Mouse (Mus musculus): Measurements from ENCODE around the gene Tbc1d8. TPM values are rescaled to one million over a fixed set of nuclear protein-coding genes. Genes with fewer than 3 reads are reported as not detected.

Gene Tbc1d8
- polyA plus RNA-seq, 1 experiment from 2014 or later = 9.3 TPM

DNA sequence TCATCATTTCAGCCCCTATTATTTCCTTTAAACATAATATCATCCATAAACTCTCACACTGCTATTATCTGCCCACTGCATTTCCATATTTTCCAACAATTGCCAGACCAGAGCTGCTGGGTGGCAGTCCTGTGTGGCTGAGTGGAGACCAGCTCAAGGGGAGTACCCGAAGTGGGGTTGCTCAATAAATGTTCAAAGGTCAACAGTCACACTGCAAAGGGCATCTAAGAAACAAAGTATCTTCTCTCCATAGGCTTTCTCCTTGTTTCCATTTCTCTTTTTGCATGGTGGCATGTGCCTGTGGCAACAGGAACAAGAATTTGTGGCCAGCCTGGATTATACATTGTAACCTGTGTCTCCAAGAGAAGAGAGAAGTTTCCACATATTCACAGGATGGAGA is 2.2 kb downstream of the Tbc1d8 start:
- ATAC-seq (ENCODE audit: insufficient number of reproducible peaks, low FRiP score, low TSS enrichment, low read depth) = no peak
- Histone ChIP-seq H3K27ac (no peak overlapping the region), H3K4me2 (no peak overlapping the region), H3K4me1 (peaks cover 11% of the 10 kb centered on the region), H3K9me3 (no peaks in the 10 kb centered on the region), H3K36me3 (no peaks in the 10 kb centered on the region), H3K9ac (no peak overlapping the region), H3K27me3 (peaks cover 7% of the 10 kb centered on the region; the same call in 1 of the 2 replicates), H3K4me3 (no peak overlapping the region)
- WGBS = 71% methylated on average over 1 of the region's 1 CpGs

DNA sequence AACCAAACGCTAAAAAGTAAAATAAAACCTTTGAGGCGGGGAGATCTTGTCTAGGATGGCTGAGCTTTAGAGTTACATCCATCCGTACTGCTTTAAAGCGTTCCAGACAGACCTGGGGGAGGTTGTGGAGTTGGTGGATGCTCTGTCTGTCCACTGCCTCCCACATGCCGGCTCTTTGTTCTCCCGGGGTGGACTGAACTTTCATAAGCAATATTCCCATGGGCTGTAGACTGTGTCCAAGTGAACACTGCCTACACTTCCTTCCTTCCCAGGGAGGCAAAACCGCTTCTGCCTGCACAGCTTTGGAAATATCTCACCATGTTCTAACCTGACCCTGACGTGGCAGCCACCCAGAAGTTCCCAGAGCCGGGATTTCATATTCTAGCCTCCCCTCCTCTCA is 4.0 kb downstream of the Tbc1d8 start:
- Histone ChIP-seq H3K27me3 (peaks cover 7% of the 10 kb centered on the region; the same call in 1 of the 2 replicates), H3K9ac (no peak overlapping the region), H3K27ac (no peak overlapping the region), H3K4me2 (no peak overlapping the region), H3K4me3 (no peak overlapping the region), H3K9me3 (no peaks in the 10 kb centered on the region), H3K36me3 (no peaks in the 10 kb centered on the region), H3K4me1 (peaks cover 11% of the 10 kb centered on the region)
- WGBS = 81% methylated on average over 9 of the region's 9 CpGs
- ATAC-seq (ENCODE audit: insufficient number of reproducible peaks, low FRiP score, low TSS enrichment, low read depth) = no peak

DNA sequence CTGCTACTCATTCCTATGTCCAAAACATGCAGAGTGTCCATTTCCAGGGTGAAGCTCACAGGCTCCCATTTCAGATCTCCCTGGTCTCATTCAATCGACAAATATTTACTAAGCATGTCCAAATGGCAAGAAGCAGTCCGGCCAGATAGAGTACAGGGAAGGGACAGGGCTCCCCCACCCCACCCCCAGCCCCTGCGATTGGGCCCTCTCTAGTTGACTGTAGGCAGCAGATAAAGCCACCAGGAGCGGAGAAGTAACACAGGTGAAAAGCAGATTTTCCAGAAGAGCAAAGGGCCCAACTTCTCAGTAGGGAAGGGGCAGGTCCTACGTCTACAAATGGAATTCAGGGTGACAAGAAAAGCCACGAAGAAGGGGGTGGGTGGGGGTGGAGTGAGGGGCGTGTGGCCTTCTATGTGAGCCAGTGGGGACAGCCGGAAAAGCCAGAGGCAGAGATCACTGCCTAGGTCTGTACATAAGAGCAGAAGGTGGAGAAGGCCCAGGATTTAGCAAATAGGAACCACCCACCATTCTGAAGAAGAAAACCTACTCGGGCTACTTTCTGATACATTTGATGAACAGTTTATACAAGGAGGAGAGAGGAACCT is 7.2 kb downstream of the Tbc1d8 start:
- H3K4me2 ChIP-seq = no peak overlapping the region
- H3K27ac ChIP-seq = no peak overlapping the region
- WGBS = 69% methylated on average over 9 of the region's 9 CpGs
- no peaks in the 10 kb centered on the region for H3K27me3 ChIP-seq
- no peak overlapping the region for H3K4me3 ChIP-seq
- no peak overlapping the region for H3K9ac ChIP-seq
- no peaks in the 10 kb centered on the region for H3K9me3 ChIP-seq
- no peaks in the 10 kb centered on the region for H3K36me3 ChIP-seq
- ATAC-seq (ENCODE audit: insufficient number of reproducible peaks, low FRiP score, low TSS enrichment, low read depth) = no peak
- H3K4me1 ChIP-seq = no peaks in the 10 kb centered on the region

DNA sequence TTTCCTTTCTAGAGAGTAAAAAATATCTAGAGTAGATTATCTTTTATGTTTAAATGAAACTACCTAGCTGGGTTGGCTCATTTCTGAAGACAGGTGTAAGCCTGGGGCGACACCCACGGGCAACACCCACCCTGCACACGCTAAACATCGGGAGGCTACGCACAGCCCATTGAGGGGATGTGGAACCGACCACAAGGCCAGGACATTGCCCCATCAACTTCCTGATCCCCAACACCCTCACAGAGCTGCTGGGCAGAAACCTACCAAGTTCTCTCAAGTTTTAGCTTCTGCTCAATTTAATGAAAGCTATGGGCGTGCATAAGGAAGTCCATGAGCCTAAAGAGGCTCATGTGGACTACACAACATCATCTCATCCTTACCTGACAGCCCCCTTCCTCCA is 9.6 kb downstream of the Tbc1d8 start:
- H3K4me3 ChIP-seq = no peak overlapping the region
- no peaks in the 10 kb centered on the region for H3K27me3 ChIP-seq
- no peaks in the 10 kb centered on the region for H3K36me3 ChIP-seq
- ATAC-seq (ENCODE audit: insufficient number of reproducible peaks, low FRiP score, low TSS enrichment, low read depth) = no peak
- H3K4me1 ChIP-seq = peaks cover 6% of the 10 kb centered on the region; the same call in 1 of the 2 replicates
- H3K9me3 ChIP-seq = no peaks in the 10 kb centered on the region
- no peak overlapping the region for H3K27ac ChIP-seq
- no peak overlapping the region for H3K9ac ChIP-seq
- no peak overlapping the region for H3K4me2 ChIP-seq
- WGBS = 84% methylated on average over 7 of the region's 7 CpGs

DNA sequence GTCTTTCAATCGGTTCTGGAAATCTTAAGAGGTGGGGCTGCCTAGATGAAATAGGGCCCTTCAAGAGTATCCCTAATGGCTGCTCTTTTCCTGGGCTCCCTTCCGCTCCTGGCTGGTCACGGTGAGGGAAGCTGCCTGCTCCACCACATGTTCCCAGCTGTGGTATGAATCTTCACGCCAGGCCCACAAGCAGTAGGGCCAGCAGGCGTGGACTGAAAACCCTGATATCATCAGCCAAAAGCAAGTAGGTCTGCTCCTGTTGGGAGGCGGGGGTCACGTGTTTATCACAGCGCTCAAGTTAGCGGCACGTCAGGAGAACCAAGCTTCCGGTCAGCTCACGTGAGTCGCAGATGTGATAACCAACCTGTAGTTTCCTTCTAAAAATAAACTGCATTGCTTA is 12.0 kb downstream of the Tbc1d8 start:
- Histone ChIP-seq H3K36me3 (no peaks in the 10 kb centered on the region), H3K4me2 (no peak overlapping the region), H3K9me3 (no peaks in the 10 kb centered on the region), H3K4me1 (peaks cover 6% of the 10 kb centered on the region; the same call in 1 of the 2 replicates), H3K9ac (no peak overlapping the region), H3K27me3 (no peaks in the 10 kb centered on the region), H3K4me3 (no peak overlapping the region), H3K27ac (no peak overlapping the region)
- 91% methylated on average over 13 of the region's 13 CpGs for WGBS
- no peak for ATAC-seq (ENCODE audit: insufficient number of reproducible peaks, low FRiP score, low TSS enrichment, low read depth)

DNA sequence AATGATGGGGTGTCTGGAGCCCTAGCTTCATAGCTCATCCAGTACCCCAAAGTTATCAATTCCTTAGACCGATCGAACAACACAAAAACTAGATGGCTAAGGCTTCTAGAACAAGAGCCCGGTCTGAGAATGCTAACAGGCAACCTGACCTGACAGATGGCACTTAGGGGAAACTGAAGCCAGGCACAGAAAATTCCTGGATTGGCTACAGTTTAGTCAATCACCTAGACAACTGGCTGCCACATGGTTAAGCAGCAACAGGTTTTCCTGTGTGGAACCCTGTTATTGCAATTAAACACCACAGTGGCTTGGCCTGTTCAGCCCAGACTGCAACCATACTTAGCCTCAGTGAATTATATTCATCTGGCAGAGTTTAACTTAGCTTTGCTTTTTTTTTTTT is 13.8 kb downstream of the Tbc1d8 start:
- H3K27ac ChIP-seq = no peak overlapping the region
- no peak overlapping the region for H3K4me3 ChIP-seq
- no peak for ATAC-seq (ENCODE audit: insufficient number of reproducible peaks, low FRiP score, low TSS enrichment, low read depth)
- H3K27me3 ChIP-seq = no peaks in the 10 kb centered on the region
- H3K4me1 ChIP-seq = peaks cover 6% of the 10 kb centered on the region; the same call in 1 of the 2 replicates
- no peak overlapping the region for H3K9ac ChIP-seq
- WGBS = 86% methylated on average over 3 of the region's 3 CpGs
- H3K36me3 ChIP-seq = no peaks in the 10 kb centered on the region
- H3K4me2 ChIP-seq = no peak overlapping the region
- no peaks in the 10 kb centered on the region for H3K9me3 ChIP-seq

DNA sequence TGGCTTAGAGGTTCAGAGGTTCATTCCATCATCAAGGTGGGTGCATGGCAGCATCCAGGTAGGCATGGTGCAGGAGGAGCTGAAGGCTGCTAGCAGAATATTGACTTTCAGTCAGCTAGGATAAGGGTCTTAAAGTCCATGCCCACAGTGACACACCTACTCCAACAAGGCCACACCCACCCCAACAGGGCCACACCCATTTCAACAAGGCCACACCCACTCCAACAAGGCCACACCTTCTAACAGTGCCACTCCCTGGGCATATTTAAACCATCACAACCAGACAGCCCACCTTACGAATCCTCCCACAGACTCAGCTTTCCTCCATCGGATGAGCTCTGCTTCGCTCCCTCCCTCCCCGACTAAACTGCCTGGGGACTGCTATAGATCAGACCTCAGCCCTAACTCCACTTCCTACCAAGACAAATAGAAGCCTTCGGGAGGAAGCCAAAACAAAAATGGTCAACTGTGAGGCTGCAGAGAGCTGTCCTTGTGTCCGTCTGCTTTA is 15.6 kb downstream of the Tbc1d8 start:
- Histone ChIP-seq H3K9ac (no peak overlapping the region), H3K36me3 (no peaks in the 10 kb centered on the region), H3K27me3 (no peaks in the 10 kb centered on the region), H3K4me2 (no peak overlapping the region), H3K9me3 (no peaks in the 10 kb centered on the region), H3K4me1 (peaks cover 10% of the 10 kb centered on the region; the same call in 1 of the 2 replicates), H3K4me3 (no peak overlapping the region), H3K27ac (no peak overlapping the region)
- 87% methylated on average over 6 of the region's 6 CpGs for WGBS
- no peak for ATAC-seq (ENCODE audit: insufficient number of reproducible peaks, low FRiP score, low TSS enrichment, low read depth)

DNA sequence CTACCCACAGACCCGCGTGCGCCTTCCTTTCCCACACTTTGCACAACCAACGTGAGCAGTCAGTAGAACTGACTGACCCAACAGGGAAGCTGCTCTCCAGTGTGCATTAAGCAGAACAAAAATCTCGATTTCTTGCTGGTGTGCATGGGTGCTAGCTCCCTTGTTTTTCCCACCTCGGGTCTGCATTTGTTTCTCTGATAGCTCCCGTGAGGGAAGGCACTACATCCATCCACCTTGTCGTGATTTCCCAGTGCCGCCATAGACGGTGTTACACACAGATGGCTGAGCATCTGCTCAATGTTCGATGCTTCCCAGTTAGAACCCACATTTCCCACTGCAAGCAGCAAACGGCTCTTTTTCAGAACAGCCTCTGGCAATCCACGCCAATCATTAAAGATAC is 16.5 kb downstream of the Tbc1d8 start:
- 79% methylated on average over 13 of the region's 13 CpGs for WGBS
- ATAC-seq (ENCODE audit: insufficient number of reproducible peaks, low FRiP score, low TSS enrichment, low read depth) = no peak
- Histone ChIP-seq H3K9me3 (no peaks in the 10 kb centered on the region), H3K4me3 (no peak overlapping the region), H3K9ac (no peak overlapping the region), H3K4me2 (no peak overlapping the region), H3K27ac (no peak overlapping the region), H3K36me3 (no peaks in the 10 kb centered on the region), H3K4me1 (peaks cover 12% of the 10 kb centered on the region; the same call in 1 of the 2 replicates), H3K27me3 (no peaks in the 10 kb centered on the region)

DNA sequence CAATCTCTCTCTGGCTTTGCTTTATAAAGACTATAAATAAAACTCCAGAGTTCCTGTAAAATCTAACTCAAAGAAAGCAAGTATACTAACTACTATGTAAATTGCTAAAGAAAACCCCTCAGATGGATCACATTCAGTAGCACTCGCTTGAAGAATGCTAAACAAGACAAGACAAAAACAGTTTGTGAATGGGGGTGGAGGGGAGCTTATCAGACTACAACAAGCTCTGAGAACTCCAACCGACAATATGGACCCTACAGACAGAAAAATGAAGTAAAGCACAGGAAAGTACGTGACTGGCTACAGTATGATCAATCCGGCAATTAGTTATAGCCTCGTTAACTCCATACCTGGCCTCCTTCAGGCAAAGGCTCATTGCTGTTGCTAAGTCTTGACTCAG is 18.1 kb downstream of the Tbc1d8 start:
- Histone ChIP-seq H3K4me1 (peaks cover 19% of the 10 kb centered on the region), H3K9me3 (no peaks in the 10 kb centered on the region), H3K9ac (no peak overlapping the region), H3K36me3 (no peaks in the 10 kb centered on the region), H3K27me3 (no peaks in the 10 kb centered on the region), H3K27ac (no peak overlapping the region), H3K4me2 (no peak overlapping the region), H3K4me3 (no peak overlapping the region)
- 68% methylated on average over 5 of the region's 5 CpGs for WGBS
- no peak for ATAC-seq (ENCODE audit: insufficient number of reproducible peaks, low FRiP score, low TSS enrichment, low read depth)

DNA sequence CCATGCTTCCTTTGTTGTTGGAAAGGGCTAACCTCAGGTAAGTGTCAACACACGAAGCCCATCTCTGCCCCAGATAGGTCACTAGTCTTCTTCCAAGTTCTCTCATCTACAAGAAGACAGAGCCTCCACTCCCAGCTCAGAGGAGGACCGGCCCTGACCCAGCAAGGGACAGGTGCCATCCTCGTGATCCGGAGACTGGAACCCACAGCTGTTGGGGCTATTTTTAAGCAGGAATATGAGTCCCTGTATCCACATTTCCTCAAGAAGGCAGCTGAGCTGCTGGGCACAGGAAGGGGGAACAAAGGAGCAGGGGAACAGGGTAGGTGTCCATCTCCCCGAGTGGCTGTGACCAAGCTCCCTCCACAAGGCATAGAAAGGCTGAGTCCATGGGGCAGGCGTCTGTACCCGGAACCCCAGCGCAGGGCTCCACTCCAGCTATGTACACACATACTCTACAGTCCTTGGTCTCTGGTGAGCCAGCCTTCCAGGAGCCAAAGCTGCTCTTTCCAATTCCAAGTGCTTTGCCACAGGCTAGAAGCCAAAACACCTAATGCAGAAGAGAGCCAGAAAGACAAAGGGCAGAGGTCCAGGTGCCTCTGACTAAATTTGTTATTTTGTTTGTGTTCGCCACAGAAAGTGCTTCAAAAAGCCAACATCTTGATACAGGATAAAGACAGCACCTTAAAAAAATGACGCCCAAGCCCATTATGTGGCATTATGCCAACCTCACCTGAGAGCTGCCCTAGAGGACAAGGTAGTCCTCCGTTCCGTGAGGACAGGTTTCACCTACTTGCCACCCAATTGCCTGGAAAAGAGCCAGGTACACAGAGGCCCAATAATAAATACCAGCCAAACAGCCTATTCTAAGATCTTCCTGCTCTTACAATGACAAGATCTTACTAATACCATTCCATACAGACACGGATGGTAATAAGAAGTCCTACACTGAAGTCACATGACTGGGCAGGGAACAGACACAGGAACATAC is 20.4 kb downstream of the Tbc1d8 start:
- Histone ChIP-seq H3K4me1 (peaks cover 26% of the 10 kb centered on the region), H3K4me2 (no peak overlapping the region), H3K36me3 (no peaks in the 10 kb centered on the region), H3K27ac (no peak overlapping the region), H3K27me3 (no peaks in the 10 kb centered on the region), H3K4me3 (no peak overlapping the region), H3K9me3 (no peaks in the 10 kb centered on the region), H3K9ac (no peak overlapping the region)
- peak; percentile 59; the same call in 1 of the 2 replicates for ATAC-seq (ENCODE audit: insufficient number of reproducible peaks, low FRiP score, low TSS enrichment, low read depth)
- 80% methylated on average over 13 of the region's 13 CpGs for WGBS

DNA sequence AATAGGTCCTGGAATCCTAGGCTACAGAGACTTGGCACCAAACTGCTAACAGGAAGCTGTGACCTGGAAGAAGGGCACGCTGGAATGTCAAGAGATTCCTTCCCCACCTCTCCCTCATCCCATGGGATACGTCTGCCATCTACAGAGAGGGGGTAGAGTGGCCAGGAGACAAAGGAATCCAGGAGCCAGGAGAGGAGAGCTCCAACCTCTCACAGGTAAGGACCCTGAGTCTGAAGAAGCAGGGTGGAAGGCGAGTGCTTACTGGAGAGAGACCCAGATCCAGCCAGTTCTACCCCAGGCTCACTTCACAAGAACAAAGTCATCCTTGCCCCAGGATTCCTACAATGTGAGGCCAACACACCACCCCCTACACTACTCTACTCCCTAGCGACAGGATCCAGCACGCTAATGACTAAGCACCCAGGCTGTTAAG is 22.1 kb downstream of the Tbc1d8 start:
- 59% methylated on average over 5 of the region's 5 CpGs for WGBS
- no peak overlapping the region for H3K27ac ChIP-seq
- H3K36me3 ChIP-seq = no peaks in the 10 kb centered on the region
- ATAC-seq (ENCODE audit: insufficient number of reproducible peaks, low FRiP score, low TSS enrichment, low read depth) = no peak
- no peak overlapping the region for H3K4me2 ChIP-seq
- H3K9ac ChIP-seq = no peak overlapping the region
- H3K4me1 ChIP-seq = peaks cover 29% of the 10 kb centered on the region
- no peaks in the 10 kb centered on the region for H3K27me3 ChIP-seq
- H3K4me3 ChIP-seq = no peak overlapping the region
- H3K9me3 ChIP-seq = no peaks in the 10 kb centered on the region

All from limb, embryonic 15.5 days (tissue).